Mouse (Mus musculus) heart, adult 10 weeks (tissue): ENCODE measurements around the gene Btla. TPM values are rescaled to one million over a fixed set of nuclear protein-coding genes. Genes with fewer than 3 reads are reported as not detected.

Experiments
- polyA plus RNA-seq: library from polyadenylated mRNA; stranded (reverse); fragments of 350-450 nt; fragmentation: Illumina TruSeq; extraction: RNeasy Lipid Tissue Mini Kit (QIAGEN cat#74804); gene quantifications from one replicate; pipeline ENCODE4 v1.2.3, GENCODE M21; 2014; ENCODE audit warnings: low read depth, low replicate concordance

Btla gene
- polyA plus RNA-seq, result 0.81 TPM

DNA sequence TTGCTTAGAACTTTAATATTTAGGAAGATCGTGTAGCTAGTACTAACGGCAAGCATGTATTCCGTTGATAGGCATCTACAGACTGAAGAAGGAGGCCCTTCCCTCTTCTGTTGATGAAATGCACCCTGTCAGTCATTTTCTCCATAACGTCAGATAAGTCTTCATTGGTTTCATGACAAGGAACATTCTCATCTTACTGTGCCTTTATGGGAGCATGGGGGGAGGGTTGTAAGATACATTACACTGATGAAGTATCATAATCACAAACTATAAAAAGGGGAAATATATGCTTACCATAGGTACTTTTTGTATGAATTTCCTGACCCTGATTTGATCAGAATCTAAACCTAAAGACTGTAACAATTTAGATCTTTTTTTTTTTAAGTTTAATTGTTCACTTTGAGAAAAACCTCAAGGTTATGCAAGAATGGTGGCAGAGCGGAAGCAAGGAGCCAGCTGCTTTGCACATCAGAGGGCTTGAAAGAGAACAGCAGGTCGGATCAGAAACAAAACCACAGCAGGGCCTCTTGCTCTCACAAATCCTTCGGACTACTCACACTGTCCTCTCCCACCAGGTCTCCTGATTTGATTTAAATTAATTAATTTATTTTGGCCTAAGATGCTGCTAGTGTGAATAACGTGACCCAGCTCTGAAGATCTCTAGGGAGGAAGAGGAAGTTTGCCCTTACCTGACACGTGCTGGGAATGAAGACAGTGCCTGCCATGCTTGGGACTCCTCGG is at the start of gene Btla:
Gene Btla, plus strand, starts transcription at position 668 of the 741 bp plus-strand sequence.

Other genes starting within 250 kb of the Btla start
- gene Ccdc80, start 130.9 kb upstream of the Btla start, polyA plus RNA-seq, result 47.7 TPM
- 10.0 TPM for gene Slc35a5, start 65.6 kb upstream of the Btla start, polyA plus RNA-seq
- gene Atg3, start 65.5 kb upstream of the Btla start, polyA plus RNA-seq, result 27.4 TPM
- 95.3 TPM for gene Cd200, start 184.7 kb downstream of the Btla start, polyA plus RNA-seq